Mouse (Mus musculus): ENCODE results near the gene Rpl11. TPM values are rescaled to one million over a fixed set of nuclear protein-coding genes. Genes with fewer than 3 reads are reported as not detected.

Gene Rpl11
- polyA plus RNA-seq, 1 experiment from 2014 or later: 486 TPM

GRCm38 (mm10) chr4:136035078-136035477 is 18.1 kb downstream of the Rpl11 start:
- no peaks in the 10 kb centered on the region for H3K9me3 ChIP-seq (replicated peaks)
- no peak overlapping the region for H3K27ac ChIP-seq (replicated peaks)
- 0 out of 2 replicates have a peak, but pooled peaks cover 2% of the 10 kb centered on the region for H3K36me3 ChIP-seq
- DNase-seq (ENCODE audit: low spot score): no peak
- no peak overlapping the region for H3K4me3 ChIP-seq
- WGBS: 69% methylated on average over 4 of the region's 4 CpGs
- H3K27me3 ChIP-seq (ENCODE audit: low read depth, poor library complexity, severe bottlenecking): no peaks in the 10 kb centered on the region
- H3K4me1 ChIP-seq: peaks cover 18% of the 10 kb centered on the region

- no peak for DNase-seq (ENCODE audit: low spot score)
- Histone ChIP-seq H3K4me3 (no peak overlapping the region), H3K4me1 (peaks cover 18% of the 10 kb centered on the region), H3K9me3 (replicated peaks) (no peaks in the 10 kb centered on the region), H3K27me3 (ENCODE audit: low read depth, poor library complexity, severe bottlenecking) (no peaks in the 10 kb centered on the region), H3K36me3 (0 out of 2 replicates have a peak, but pooled peaks cover 2% of the 10 kb centered on the region), H3K27ac (replicated peaks) (no peak overlapping the region)
- 82% methylated on average over 1 of the region's 1 CpGs for WGBS
Observed at GRCm38 (mm10) chr4:136033231-136033630, 20.0 kb downstream of the Rpl11 start.

DNA sequence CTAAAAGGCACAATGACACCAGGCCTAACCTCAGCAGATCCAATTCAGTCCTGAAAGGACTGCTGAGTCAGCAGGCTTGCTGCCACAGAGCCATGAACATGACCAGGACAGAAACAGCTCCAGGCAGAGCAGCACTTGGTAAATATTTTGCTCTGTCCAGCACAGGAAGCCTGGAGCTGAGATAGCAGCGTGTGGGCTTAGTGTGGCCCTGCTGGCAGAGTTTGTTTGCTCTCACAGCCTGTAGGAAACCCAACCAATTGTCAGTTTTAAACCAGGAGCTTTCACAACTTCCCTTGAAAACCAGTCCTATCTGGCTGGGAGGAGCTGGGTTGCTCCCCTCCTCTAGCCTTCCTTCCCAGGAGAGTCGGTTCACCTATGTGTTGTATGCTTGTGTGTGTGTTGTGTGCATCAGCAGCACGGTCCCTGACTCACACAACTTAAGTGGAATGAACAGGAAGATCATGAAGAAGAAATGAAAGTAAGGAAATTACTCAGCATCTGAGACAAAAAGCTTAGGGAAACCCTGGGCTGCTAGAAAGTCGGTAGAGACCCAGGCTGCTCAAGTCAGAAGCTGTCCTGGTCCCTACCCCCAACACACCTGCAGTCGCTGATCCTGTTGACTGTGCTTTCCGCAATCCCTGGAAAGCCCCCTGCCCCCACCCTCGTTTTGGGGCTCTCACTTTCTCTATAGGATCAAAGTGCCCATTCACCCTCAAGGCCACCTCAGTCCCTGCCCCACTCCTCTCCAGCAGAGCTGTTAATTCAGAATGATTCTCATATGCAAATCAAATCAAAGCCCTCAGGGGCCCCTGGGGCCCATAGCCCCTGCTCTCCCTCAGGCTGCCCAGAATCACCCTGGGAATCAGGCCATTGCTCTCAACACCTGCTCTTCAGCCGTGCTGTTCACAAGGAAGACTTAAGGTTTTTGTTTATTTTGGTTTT is 22.0 kb downstream of the Rpl11 start:
- Histone ChIP-seq H3K27ac (replicated peaks) (peak overlapping the region; percentile 67), H3K9me3 (replicated peaks) (no peaks in the 10 kb centered on the region), H3K4me1 (peaks cover 21% of the 10 kb centered on the region), H3K4me3 (peak overlapping the region; percentile 16; the same call in 1 of the 2 replicates), H3K36me3 (no peaks in the 10 kb centered on the region), H3K27me3 (ENCODE audit: low read depth, poor library complexity, severe bottlenecking) (no peaks in the 10 kb centered on the region)
- peak; percentile 28 for DNase-seq (ENCODE audit: low spot score)
- 6% methylated on average over 8 of the region's 8 CpGs for WGBS

GRCm38 (mm10) chr4:136028689-136029088 is 24.5 kb downstream of the Rpl11 start:
- DNase-seq (ENCODE audit: low spot score): no peak
- Histone ChIP-seq H3K27me3 (ENCODE audit: low read depth, poor library complexity, severe bottlenecking) (no peaks in the 10 kb centered on the region), H3K36me3 (no peaks in the 10 kb centered on the region), H3K9me3 (replicated peaks) (no peaks in the 10 kb centered on the region), H3K27ac (replicated peaks) (no peak overlapping the region), H3K4me3 (no peak overlapping the region), H3K4me1 (peaks cover 21% of the 10 kb centered on the region)
- 93% methylated on average over 5 of the region's 5 CpGs for WGBS

GRCm38 (mm10) chr4:136028132-136028564 is 25.1 kb downstream of the Rpl11 start:
- Histone ChIP-seq H3K4me1 (peaks cover 21% of the 10 kb centered on the region), H3K27ac (replicated peaks) (no peak overlapping the region), H3K36me3 (no peaks in the 10 kb centered on the region), H3K4me3 (no peak overlapping the region), H3K27me3 (ENCODE audit: low read depth, poor library complexity, severe bottlenecking) (no peaks in the 10 kb centered on the region), H3K9me3 (replicated peaks) (no peaks in the 10 kb centered on the region)
- no peak for DNase-seq (ENCODE audit: low spot score)
- 91% methylated on average over 19 of the region's 19 CpGs for WGBS

- WGBS: 72% methylated on average over 8 of the region's 8 CpGs
- DNase-seq (ENCODE audit: low spot score): no peak
- Histone ChIP-seq H3K36me3 (no peaks in the 10 kb centered on the region), H3K4me3 (no peak overlapping the region), H3K27me3 (ENCODE audit: low read depth, poor library complexity, severe bottlenecking) (no peaks in the 10 kb centered on the region), H3K27ac (replicated peaks) (no peak overlapping the region), H3K9me3 (replicated peaks) (no peaks in the 10 kb centered on the region), H3K4me1 (peaks cover 21% of the 10 kb centered on the region)
Observed at GRCm38 (mm10) chr4:136027416-136028131, 25.7 kb downstream of the Rpl11 start.

DNA sequence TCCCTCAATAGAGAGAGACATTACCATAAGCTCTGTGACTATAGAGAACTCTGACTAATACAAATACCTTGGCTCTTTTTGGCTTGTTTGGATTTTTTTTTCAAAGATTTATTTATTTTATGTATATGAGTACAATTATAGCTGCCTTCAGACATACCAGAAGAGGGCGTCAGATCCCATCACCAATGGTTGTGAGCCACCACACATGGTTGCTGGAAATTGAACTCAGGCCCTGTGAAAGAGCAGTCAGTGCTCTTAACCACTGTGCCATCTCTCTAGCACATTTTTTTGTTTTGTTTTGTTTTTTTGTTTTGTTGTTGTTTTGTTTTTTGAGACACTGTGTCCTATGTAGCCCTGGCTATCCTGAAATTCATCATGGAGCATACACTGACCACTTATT is 27.9 kb downstream of the Rpl11 start:
- 79% methylated on average over 1 of the region's 1 CpGs for WGBS
- H3K4me3 ChIP-seq: no peak overlapping the region

DNA sequence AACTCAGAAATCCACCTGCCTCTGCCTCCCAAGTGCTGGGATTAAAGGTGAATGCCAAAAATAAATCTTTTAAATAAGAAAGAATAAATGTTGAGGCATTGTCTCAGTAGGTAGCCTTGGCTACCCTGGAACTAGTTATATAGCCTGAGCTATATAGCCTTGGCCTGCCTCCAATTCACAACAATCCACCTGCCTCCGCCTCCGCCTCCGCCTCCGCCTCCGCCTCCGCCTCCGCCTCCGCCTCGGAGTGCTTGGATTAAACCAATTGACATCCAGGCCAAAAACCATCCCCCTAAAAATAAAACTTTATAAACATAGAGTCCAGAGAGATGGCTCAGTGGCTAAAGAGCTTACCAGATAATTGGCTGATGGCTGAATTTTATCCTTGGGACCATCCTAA is 30.3 kb downstream of the Rpl11 start:
- Histone ChIP-seq H3K27me3 (ENCODE audit: low read depth, poor library complexity, severe bottlenecking) (no peaks in the 10 kb centered on the region), H3K36me3 (peaks cover 10% of the 10 kb centered on the region), H3K4me1 (peaks cover 20% of the 10 kb centered on the region), H3K9me3 (replicated peaks) (no peaks in the 10 kb centered on the region), H3K27ac (replicated peaks) (no peak overlapping the region), H3K4me3 (no peak overlapping the region)
- no peak for DNase-seq (ENCODE audit: low spot score)
- 95% methylated on average over 9 of the region's 9 CpGs for WGBS

More for the DNA sequence above, 27.9 kb downstream of the Rpl11 start:
- Histone ChIP-seq H3K36me3 (no peaks in the 10 kb centered on the region), H3K9me3 (replicated peaks) (no peaks in the 10 kb centered on the region), H3K4me1 (peaks cover 11% of the 10 kb centered on the region), H3K27ac (replicated peaks) (no peak overlapping the region), H3K27me3 (ENCODE audit: low read depth, poor library complexity, severe bottlenecking) (no peaks in the 10 kb centered on the region)
- DNase-seq (ENCODE audit: low spot score): no peak

DNA sequence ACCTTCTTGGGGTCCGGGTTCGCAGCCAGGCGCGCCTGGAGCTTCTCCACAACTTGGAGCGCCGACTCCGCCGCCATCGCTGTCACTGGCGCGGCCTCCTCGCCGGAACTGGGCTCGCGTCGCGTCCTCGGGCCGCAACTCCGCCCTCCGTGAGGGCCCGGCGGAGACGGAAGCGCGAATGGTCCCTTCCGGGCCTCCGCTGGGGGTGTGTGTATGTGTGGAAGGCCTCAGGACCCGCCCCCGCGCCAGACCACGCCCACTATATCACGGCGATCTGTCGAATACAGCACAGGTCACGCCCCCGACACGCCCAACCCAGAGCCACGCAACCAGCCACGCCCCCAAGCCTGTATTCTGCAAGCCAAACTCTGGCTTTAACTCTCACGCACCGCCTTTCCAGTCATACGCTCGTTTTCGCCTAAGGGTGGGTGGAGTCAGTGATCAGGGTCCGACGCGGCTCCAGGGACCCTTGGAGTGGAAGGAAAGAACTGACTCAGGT is 31.6 kb downstream of the Rpl11 start, which contains the start of gene Eloa:
Gene Eloa (minus strand): TSS at position 215 of the 499 bp plus-strand sequence.
- H3K27ac ChIP-seq (replicated peaks): peak within 1 kb of the TSS; percentile 94
- H3K9me3 ChIP-seq (replicated peaks): no peaks in the 10 kb centered on the region
- H3K36me3 ChIP-seq: peaks cover 10% of the 10 kb centered on the region
- no peaks in the 10 kb centered on the region for H3K27me3 ChIP-seq (ENCODE audit: low read depth, poor library complexity, severe bottlenecking)
- DNase-seq (ENCODE audit: low spot score): peak; percentile 100
- H3K4me1 ChIP-seq: peaks cover 17% of the 10 kb centered on the region
- WGBS: under 1% methylated on average over 48 of the region's 48 CpGs
- peak within 1 kb of the TSS; percentile 100 for H3K4me3 ChIP-seq

GRCm38 (mm10) chr4:136020743-136021548 is 32.3 kb downstream of the Rpl11 start:
- Histone ChIP-seq H3K4me1 (peaks cover 17% of the 10 kb centered on the region), H3K27me3 (ENCODE audit: low read depth, poor library complexity, severe bottlenecking) (no peaks in the 10 kb centered on the region), H3K36me3 (peaks cover 10% of the 10 kb centered on the region), H3K27ac (replicated peaks) (peak overlapping the region; percentile 94), H3K9me3 (replicated peaks) (no peaks in the 10 kb centered on the region), H3K4me3 (peak overlapping the region; percentile 100)
- peak; percentile 19 for DNase-seq (ENCODE audit: low spot score)
- WGBS: 1% methylated on average over 61 of the region's 62 CpGs

DNA sequence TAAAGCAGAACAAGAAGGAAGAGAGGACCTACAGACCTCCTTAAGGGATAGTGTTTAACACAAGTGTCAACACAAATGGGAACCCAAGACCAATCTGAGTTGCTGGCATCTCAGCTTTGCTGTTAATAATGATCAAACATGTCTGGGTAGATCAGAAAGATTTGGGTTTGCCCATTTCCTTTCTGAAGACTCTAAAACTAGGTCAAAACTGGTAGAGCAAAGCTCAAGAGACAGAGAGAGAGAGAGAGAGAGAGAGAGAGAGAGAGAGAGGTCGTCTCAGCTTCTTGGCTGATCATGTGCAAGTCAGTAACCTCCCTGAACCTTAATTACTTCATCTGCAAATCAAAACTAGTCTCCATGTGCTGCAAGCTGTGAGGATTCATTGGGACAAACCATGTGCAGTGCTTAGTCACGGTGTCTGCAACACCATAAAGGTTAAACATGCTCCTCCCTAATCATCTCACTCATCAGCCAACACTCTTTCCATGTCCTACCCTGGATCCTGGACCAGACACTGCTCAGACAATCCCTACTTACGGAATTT is 37.1 kb downstream of the Rpl11 start:
- no peak overlapping the region for H3K4me3 ChIP-seq
- WGBS: 80% methylated on average over 3 of the region's 3 CpGs
- peaks cover 17% of the 10 kb centered on the region for H3K4me1 ChIP-seq
- no peaks in the 10 kb centered on the region for H3K9me3 ChIP-seq (replicated peaks)
- H3K27me3 ChIP-seq (ENCODE audit: low read depth, poor library complexity, severe bottlenecking): no peaks in the 10 kb centered on the region
- DNase-seq (ENCODE audit: low spot score): no peak
- no peak overlapping the region for H3K27ac ChIP-seq (replicated peaks)
- peaks cover 43% of the 10 kb centered on the region for H3K36me3 ChIP-seq

- WGBS: 92% methylated on average over 4 of the region's 4 CpGs
- H3K4me1 ChIP-seq: no peaks in the 10 kb centered on the region
- H3K9me3 ChIP-seq (replicated peaks): no peaks in the 10 kb centered on the region
- H3K4me3 ChIP-seq: no peak overlapping the region
- H3K27me3 ChIP-seq (ENCODE audit: low read depth, poor library complexity, severe bottlenecking): no peaks in the 10 kb centered on the region
- DNase-seq (ENCODE audit: low spot score): no peak
- no peak overlapping the region for H3K27ac ChIP-seq (replicated peaks)
- peaks cover 87% of the 10 kb centered on the region for H3K36me3 ChIP-seq
Observed at GRCm38 (mm10) chr4:136010586-136010985, 42.6 kb downstream of the Rpl11 start.
